Mouse (Mus musculus): ENCODE results near the gene Hck. TPM values are rescaled to one million over a fixed set of nuclear protein-coding genes. Genes with fewer than 3 reads are reported as not detected.

The Hck gene
- polyA plus RNA-seq, 1 experiment from 2014 or later, result 5.1 TPM

DNA sequence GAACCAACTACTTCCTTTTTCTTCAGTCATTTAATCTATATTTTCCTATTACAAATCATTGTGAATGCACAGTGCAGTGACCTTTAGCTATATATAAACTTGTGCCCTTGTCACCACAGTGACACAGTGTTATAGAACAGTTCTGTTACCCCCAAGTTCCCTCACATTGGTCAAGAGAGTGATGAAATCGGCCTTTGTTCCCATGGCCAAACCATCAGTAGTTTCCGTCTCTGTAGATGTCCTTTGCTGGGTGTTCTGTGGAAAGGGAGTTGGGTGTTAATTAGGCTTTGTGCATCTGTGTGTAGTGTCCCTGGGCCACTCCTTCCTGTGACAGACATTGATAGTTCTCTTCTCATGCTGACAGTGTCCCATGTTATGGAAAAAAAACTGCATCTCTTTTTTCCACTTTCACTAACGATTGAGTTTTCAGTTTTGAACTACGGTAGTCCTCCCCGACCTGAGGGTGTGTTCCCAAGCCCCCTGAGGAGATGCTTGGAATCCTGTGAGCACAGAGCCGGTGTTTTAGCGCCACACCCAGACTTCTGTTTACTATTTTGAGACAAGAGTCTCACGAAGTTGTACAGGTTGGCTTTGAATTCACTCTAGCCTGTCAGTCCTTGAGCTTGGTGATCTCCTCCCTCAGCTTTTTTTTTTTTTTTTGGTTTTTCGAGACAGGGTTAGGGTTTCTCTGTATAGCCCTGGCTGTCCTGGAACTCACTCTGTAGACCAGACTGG lies 62.4 kb downstream of the Hck start:
- H3K9ac ChIP-seq (ENCODE audit: low read depth, low read length), result no peak overlapping the region

DNA sequence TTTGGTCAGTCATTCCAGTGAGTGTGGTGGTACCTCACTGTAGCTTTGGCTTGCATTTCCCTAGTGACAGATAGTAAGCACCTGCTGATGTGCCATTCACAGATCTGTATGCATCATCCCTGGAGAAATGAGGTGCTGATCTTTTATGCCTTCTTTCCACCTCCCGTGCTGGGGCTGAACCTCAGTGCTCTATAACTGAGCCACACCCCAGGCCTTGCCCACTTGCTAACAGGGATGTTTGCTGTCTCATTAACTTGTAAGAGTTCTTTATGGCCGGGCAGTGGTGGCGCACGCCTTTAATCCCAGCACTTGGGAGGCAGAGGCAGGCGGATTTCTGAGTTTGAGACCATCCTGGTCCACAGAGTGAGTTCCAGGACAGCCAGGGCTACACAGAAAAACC lies 63.7 kb downstream of the Hck start:
- H3K4me1 ChIP-seq (replicated peaks; ENCODE audit: control insufficient read depth, insufficient read depth, low read length), result peaks cover 16% of the 10 kb centered on the region
- no peak for DNase-seq (ENCODE audit: low spot score)
- no peaks in the 10 kb centered on the region for H3K9me3 ChIP-seq (ENCODE audit: control insufficient read depth, low read length)
- H3K27me3 ChIP-seq (replicated peaks; ENCODE audit: control insufficient read depth, insufficient read depth, low read length), result no peaks in the 10 kb centered on the region
- no peak overlapping the region for H3K27ac ChIP-seq (ENCODE audit: low read depth, low read length)
- no peaks in the 10 kb centered on the region for H3K36me3 ChIP-seq (ENCODE audit: control insufficient read depth, insufficient read depth, low read length)
- no peak overlapping the region for H3K9ac ChIP-seq (ENCODE audit: low read depth, low read length)
- 86% methylated on average over 5 of the region's 5 CpGs for WGBS
- H3K4me2 ChIP-seq, result no peak overlapping the region
- no peak for ATAC-seq (replicated peaks; ENCODE audit: low FRiP score)
- no peak overlapping the region for H3K4me3 ChIP-seq (ENCODE audit: low read depth, low read length)

More for the DNA sequence above, 62.4 kb downstream of the Hck start:
- H3K4me3 ChIP-seq (ENCODE audit: low read depth, low read length), result no peak overlapping the region
- no peaks in the 10 kb centered on the region for H3K9me3 ChIP-seq (ENCODE audit: control insufficient read depth, low read length)
- H3K36me3 ChIP-seq (ENCODE audit: control insufficient read depth, insufficient read depth, low read length), result 0 out of 2 replicates have a peak, but pooled peaks cover 2% of the 10 kb centered on the region
- DNase-seq (ENCODE audit: low spot score) (no peak), ATAC-seq (replicated peaks; ENCODE audit: low FRiP score) (no peak)
- no peaks in the 10 kb centered on the region for H3K27me3 ChIP-seq (replicated peaks; ENCODE audit: control insufficient read depth, insufficient read depth, low read length)
- 83% methylated on average over 9 of the region's 9 CpGs for WGBS
- no peak overlapping the region for H3K27ac ChIP-seq (ENCODE audit: low read depth, low read length)
- no peak overlapping the region for H3K4me2 ChIP-seq
- H3K4me1 ChIP-seq (replicated peaks; ENCODE audit: control insufficient read depth, insufficient read depth, low read length), result peaks cover 27% of the 10 kb centered on the region

DNA sequence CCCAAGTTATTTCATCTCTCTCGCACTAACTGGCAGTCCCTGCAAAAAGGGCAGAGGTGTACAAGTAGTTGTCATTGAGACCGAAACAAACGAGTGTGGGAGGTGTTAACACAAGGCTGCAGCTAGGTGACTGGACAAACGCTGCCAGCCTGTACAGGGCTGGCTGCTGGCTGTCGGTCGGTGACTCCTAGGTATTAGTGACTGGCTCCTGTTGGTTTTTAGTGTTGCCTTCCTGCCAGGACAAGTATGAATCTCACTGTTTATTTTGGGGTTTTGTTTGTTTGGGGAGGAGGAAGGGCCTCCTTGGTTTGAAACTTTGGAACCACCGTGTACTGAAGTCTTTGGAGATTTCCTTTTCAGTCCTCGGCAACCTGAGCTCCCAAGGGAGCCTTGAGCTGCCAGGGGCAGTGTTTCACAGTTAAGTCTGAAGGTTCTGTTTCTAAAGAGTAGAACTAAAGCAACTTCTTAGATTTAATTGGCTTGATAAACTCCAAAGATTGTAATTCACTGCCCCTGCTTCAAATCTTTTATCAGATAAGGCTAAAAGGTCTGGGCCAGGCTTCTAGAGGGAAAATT lies 67.8 kb downstream of the Hck start:
- H3K27me3 ChIP-seq (replicated peaks; ENCODE audit: control insufficient read depth, insufficient read depth, low read length), result no peaks in the 10 kb centered on the region
- ATAC-seq (replicated peaks; ENCODE audit: low FRiP score) (no peak), DNase-seq (ENCODE audit: low spot score) (no peak)
- H3K36me3 ChIP-seq (ENCODE audit: control insufficient read depth, insufficient read depth, low read length), result peaks cover 8% of the 10 kb centered on the region; the same call in 1 of the 2 replicates
- H3K9me3 ChIP-seq (ENCODE audit: control insufficient read depth, low read length), result no peaks in the 10 kb centered on the region
- no peak overlapping the region for H3K4me2 ChIP-seq
- no peaks in the 10 kb centered on the region; the same call in 1 of the 2 replicates for H3K4me1 ChIP-seq (replicated peaks; ENCODE audit: control insufficient read depth, insufficient read depth, low read length)
- no peak overlapping the region for H3K27ac ChIP-seq (ENCODE audit: low read depth, low read length)
- no peak overlapping the region for H3K4me3 ChIP-seq (ENCODE audit: low read depth, low read length)
- no peak overlapping the region for H3K9ac ChIP-seq (ENCODE audit: low read depth, low read length)
- WGBS, result 74% methylated on average over 8 of the region's 8 CpGs

DNA sequence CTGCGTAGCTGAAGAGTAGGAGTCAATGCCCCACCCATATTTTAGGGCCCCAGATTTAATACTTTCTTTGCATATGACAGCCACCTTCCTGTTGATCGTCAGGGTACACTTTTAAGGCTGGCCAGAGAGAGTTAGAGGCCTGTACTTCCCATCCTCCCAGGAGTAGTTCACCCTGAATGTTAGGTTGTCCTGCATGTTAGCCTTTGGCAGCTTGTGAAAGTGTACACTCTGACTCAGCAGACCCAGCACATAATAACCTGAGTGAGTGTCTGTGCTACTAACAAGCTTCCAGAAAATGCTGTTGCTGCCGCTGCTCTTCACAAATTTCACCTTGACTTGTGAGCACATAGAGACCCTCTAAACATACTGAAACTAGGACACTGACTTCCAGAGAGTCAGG lies 68.9 kb downstream of the Hck start:
- Histone ChIP-seq H3K27ac (ENCODE audit: low read depth, low read length) (peak overlapping the region; percentile 25), H3K9me3 (ENCODE audit: control insufficient read depth, low read length) (no peaks in the 10 kb centered on the region), H3K4me2 (no peak overlapping the region), H3K4me1 (replicated peaks; ENCODE audit: control insufficient read depth, insufficient read depth, low read length) (no peaks in the 10 kb centered on the region; the same call in 1 of the 2 replicates), H3K4me3 (ENCODE audit: low read depth, low read length) (no peak overlapping the region), H3K9ac (ENCODE audit: low read depth, low read length) (no peak overlapping the region), H3K27me3 (replicated peaks; ENCODE audit: control insufficient read depth, insufficient read depth, low read length) (no peaks in the 10 kb centered on the region), H3K36me3 (ENCODE audit: control insufficient read depth, insufficient read depth, low read length) (peaks cover 13% of the 10 kb centered on the region)
- 87% methylated on average over 3 of the region's 3 CpGs for WGBS
- DNase-seq (ENCODE audit: low spot score) (no peak), ATAC-seq (replicated peaks; ENCODE audit: low FRiP score) (no peak)

DNA sequence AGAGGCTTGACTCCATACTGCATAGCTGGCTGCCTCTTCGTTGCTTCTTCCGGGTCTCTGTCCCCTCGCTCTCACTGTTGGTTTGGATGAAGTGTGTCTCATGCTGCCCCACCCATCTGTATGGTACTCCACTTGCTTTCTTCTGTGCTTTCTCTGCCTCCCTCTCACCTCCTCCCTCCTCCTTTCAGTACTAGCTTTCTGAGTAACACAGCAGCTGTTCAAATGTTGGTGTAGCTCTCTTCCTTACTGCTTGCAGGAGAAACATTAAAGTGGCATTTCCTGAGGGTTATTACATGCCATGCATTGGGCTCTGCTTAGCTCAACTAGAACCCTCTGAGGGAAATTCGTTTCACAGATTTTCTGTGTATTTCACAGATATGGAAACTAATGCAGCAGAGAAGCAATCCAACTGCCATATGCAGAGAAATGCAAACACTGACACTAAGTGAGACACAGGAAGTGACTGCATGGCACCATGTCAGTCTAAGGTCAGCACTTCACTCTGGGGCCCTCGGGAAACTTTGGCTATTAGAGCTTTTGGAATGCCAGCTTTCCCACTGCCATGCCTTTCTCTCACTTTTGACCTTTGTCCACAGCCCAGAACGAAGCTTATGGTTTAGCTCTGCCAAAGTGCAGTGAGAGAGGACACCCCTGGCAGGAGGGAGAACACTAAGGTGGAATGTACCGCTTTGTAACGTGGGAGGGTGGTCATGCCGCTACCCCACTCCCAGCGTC lies 71.0 kb downstream of the Hck start:
- Histone ChIP-seq H3K4me2 (no peak overlapping the region), H3K27me3 (replicated peaks; ENCODE audit: control insufficient read depth, insufficient read depth, low read length) (no peaks in the 10 kb centered on the region), H3K9ac (ENCODE audit: low read depth, low read length) (no peak overlapping the region), H3K27ac (ENCODE audit: low read depth, low read length) (no peak overlapping the region), H3K4me3 (ENCODE audit: low read depth, low read length) (no peak overlapping the region), H3K36me3 (ENCODE audit: control insufficient read depth, insufficient read depth, low read length) (peaks cover 27% of the 10 kb centered on the region), H3K9me3 (ENCODE audit: control insufficient read depth, low read length) (no peaks in the 10 kb centered on the region), H3K4me1 (replicated peaks; ENCODE audit: control insufficient read depth, insufficient read depth, low read length) (no peaks in the 10 kb centered on the region; the same call in 1 of the 2 replicates)
- DNase-seq (ENCODE audit: low spot score) (no peak), ATAC-seq (replicated peaks; ENCODE audit: low FRiP score) (no peak)
- 83% methylated on average over 10 of the region's 10 CpGs for WGBS

DNA sequence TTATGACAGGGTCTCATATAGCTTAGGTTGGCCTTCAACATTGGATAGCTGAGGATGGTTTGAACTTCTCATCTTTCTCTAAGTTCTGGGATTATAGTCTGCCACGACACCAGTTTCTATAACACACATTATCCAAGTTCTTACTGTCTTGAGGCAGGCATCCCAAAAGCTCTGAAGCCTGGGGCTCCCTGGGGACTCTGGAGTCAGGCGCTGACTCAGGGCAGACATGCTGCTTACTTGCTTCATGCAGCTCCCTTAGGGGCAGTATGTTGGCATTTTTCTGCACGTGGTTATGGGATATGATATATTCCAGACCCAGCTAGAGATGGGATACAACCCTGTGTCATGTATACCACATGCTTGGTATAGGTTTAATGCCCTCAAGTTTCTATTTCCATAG lies 71.7 kb downstream of the Hck start:
- Histone ChIP-seq H3K9me3 (ENCODE audit: control insufficient read depth, low read length) (no peaks in the 10 kb centered on the region), H3K27ac (ENCODE audit: low read depth, low read length) (no peak overlapping the region), H3K9ac (ENCODE audit: low read depth, low read length) (no peak overlapping the region), H3K4me2 (no peak overlapping the region), H3K36me3 (ENCODE audit: control insufficient read depth, insufficient read depth, low read length) (peaks cover 33% of the 10 kb centered on the region), H3K4me1 (replicated peaks; ENCODE audit: control insufficient read depth, insufficient read depth, low read length) (no peaks in the 10 kb centered on the region; the same call in 1 of the 2 replicates), H3K4me3 (ENCODE audit: low read depth, low read length) (no peak overlapping the region), H3K27me3 (replicated peaks; ENCODE audit: control insufficient read depth, insufficient read depth, low read length) (no peaks in the 10 kb centered on the region)
- DNase-seq (ENCODE audit: low spot score), result no peak
- ATAC-seq (replicated peaks; ENCODE audit: low FRiP score), result no peak
- 89% methylated on average over 3 of the region's 3 CpGs for WGBS

DNA sequence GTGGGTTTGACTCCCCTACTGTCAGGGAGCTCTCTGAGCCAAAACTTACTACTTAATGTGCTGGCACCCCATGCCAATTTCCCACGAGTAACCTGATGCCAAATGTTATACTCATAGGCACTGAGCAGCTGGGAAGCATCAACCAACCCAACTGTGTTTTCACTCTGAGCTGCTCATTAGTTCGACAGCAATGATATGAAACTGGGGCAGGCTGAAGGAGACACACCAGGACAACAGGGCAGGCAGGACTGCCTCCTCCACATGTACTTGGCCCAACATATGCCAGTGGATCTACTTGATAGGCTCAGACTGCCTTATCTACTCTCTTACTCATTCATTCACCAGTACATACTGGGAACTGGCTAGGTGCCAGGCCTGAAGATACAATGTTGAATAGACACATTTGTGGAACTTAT lies 77.9 kb downstream of the Hck start:
- H3K4me1 ChIP-seq (replicated peaks; ENCODE audit: control insufficient read depth, insufficient read depth, low read length), result no peaks in the 10 kb centered on the region
- peaks cover 58% of the 10 kb centered on the region for H3K36me3 ChIP-seq (ENCODE audit: control insufficient read depth, insufficient read depth, low read length)
- no peaks in the 10 kb centered on the region for H3K9me3 ChIP-seq (ENCODE audit: control insufficient read depth, low read length)
- ATAC-seq (replicated peaks; ENCODE audit: low FRiP score) (no peak), DNase-seq (ENCODE audit: low spot score) (no peak)
- no peak overlapping the region for H3K27ac ChIP-seq (ENCODE audit: low read depth, low read length)
- no peak overlapping the region for H3K4me2 ChIP-seq
- no peak overlapping the region for H3K9ac ChIP-seq (ENCODE audit: low read depth, low read length)
- H3K4me3 ChIP-seq (ENCODE audit: low read depth, low read length), result no peak overlapping the region
- H3K27me3 ChIP-seq (replicated peaks; ENCODE audit: control insufficient read depth, insufficient read depth, low read length), result no peaks in the 10 kb centered on the region
- 71% methylated on average over 2 of the region's 2 CpGs for WGBS

DNA sequence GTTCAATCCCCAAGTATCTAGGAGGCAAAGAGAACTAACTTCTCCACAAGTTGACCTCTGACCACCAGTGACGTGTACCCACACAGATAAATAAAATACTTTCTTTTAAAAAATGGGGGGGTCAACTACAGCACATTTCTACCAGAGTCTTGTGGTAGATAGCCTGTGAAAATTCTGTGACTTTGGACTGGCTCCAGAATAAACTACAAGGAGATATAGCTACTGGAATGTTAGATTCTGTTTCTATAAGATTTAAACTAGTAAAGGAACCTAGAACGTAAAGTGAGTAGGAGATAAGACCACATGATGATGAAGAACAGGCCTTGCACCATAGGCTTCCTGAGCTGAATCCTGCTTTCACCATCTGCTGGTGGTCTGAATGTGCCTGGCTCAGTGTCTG lies 79.6 kb downstream of the Hck start:
- H3K9me3 ChIP-seq (ENCODE audit: control insufficient read depth, low read length), result no peaks in the 10 kb centered on the region
- no peak overlapping the region for H3K27ac ChIP-seq (ENCODE audit: low read depth, low read length)
- no peaks in the 10 kb centered on the region for H3K4me1 ChIP-seq (replicated peaks; ENCODE audit: control insufficient read depth, insufficient read depth, low read length)
- no peak for ATAC-seq (replicated peaks; ENCODE audit: low FRiP score)
- no peaks in the 10 kb centered on the region for H3K27me3 ChIP-seq (replicated peaks; ENCODE audit: control insufficient read depth, insufficient read depth, low read length)
- DNase-seq (ENCODE audit: low spot score), result no peak
- 76% methylated on average over 2 of the region's 2 CpGs for WGBS
- H3K4me2 ChIP-seq, result no peak overlapping the region
- peaks cover 53% of the 10 kb centered on the region for H3K36me3 ChIP-seq (ENCODE audit: control insufficient read depth, insufficient read depth, low read length)
- H3K9ac ChIP-seq (ENCODE audit: low read depth, low read length), result no peak overlapping the region
- no peak overlapping the region for H3K4me3 ChIP-seq (ENCODE audit: low read depth, low read length)
